Mouse (Mus musculus): ENCODE results near the gene Egr4. TPM values are rescaled to one million over a fixed set of nuclear protein-coding genes. Genes with fewer than 3 reads are reported as not detected.
A peak's percentile ranks its signal among the peaks of the same experiment; 100 is the strongest.

Gene Egr4
- polyA plus RNA-seq (2014; fragmentation: Nextera tagmentation; extraction: Ambion mirVana), result not detected in 2 replicates

DNA sequence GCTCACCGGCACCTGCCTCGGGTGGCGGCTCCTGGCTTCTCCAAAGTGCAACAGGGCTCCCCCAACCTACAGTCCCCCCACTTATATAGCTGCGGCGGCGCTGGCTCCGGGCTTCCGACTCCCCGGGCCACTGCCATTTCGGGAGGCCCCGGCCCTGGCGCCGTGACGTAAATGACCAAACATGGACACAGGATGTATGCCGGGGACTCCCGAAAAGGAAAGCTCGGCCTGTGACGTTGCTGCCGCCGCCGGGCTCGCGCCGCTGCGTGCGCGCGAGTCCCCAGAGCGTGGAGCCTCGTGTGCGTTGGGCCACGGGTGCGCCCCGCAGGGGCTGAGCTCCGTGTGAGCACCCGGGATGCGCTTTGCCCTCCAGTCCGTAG lies at the start of gene Egr4:
TSS of gene Egr4 (minus strand) at position 59 of the 380 bp plus-strand sequence.
- Histone ChIP-seq H3K36me3 (ENCODE audit: insufficient read depth) (no peaks in the 10 kb centered on the region), H3K4me3 (ENCODE audit: low read depth, low read length) (peak within 1 kb of the TSS; percentile 40), H3K4me2 (peak within 1 kb of the TSS; percentile 74), H3K9me3 (ENCODE audit: low read depth, low read length) (no peaks in the 10 kb centered on the region), H3K27ac (ENCODE audit: low read depth) (no peak within 1 kb of the TSS), H3K27me3 (ENCODE audit: insufficient read depth, low read length) (peaks cover 74% of the 10 kb centered on the region), H3K4me1 (ENCODE audit: insufficient read depth) (no peaks in the 10 kb centered on the region), H3K9ac (no peak within 1 kb of the TSS)
- DNase-seq (peak; percentile 69), ATAC-seq (ENCODE audit: insufficient read depth) (peak; percentile 77)
- TF ChIP-seq CTCF (IDR thresholded peaks at IDR 0.05; ENCODE audit: low read depth), result no peak
- under 1% methylated on average over 34 of the region's 38 CpGs for WGBS

DNA sequence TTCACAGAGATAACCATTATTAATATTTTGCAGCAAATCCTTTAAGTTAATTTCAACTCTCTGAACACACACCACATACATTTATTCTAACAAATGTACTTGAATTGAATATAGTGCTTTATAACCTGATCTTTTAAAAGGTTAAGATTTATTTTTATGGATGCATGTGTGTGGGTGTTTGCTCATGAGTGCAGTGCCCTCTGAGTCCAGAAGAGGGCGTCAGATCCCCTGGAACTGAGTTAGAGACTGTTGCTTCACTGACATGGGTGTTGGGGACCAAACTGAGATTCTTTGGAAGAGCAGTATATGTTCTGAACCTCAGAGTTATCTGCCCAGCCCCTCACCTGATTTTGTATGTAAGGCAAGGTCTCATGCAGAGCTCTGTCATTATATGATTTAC lies 49.0 kb upstream of the Egr4 start:
- no peaks in the 10 kb centered on the region for H3K9me3 ChIP-seq (ENCODE audit: low read depth, low read length)
- DNase-seq (no peak), ATAC-seq (ENCODE audit: insufficient read depth) (no peak)
- H3K9ac ChIP-seq, result no peak overlapping the region
- no peak overlapping the region for H3K4me3 ChIP-seq (ENCODE audit: low read depth, low read length)
- TF ChIP-seq CTCF (IDR thresholded peaks at IDR 0.05; ENCODE audit: low read depth), result no peak
- WGBS, result 17% methylated on average over 1 of the region's 1 CpGs
- H3K4me1 ChIP-seq (ENCODE audit: insufficient read depth), result no peaks in the 10 kb centered on the region
- H3K27ac ChIP-seq (ENCODE audit: low read depth), result no peak overlapping the region
- H3K36me3 ChIP-seq (ENCODE audit: insufficient read depth), result no peaks in the 10 kb centered on the region
- no peaks in the 10 kb centered on the region for H3K27me3 ChIP-seq (ENCODE audit: insufficient read depth, low read length)
- H3K4me2 ChIP-seq, result no peak overlapping the region

DNA sequence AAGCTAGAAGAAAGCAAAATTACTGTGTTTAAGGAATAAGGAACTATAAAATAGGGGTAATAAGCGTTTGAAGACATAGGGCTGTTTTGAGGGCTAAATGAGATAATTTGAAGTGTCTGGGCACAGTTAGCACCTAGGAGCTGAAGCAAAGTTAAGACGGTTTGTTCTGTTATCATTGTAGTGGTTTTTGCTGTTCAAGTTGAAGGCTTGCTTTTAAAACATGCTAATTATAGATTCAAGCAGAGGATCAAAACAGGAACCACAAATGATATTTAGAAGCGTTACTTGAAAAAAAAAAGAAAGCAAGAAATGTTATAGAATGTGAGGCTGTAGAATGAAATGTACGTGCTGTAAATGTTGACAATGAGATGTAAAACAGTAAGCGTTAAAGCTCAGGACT lies 34.3 kb upstream of the Egr4 start:
- 76% methylated on average over 5 of the region's 5 CpGs for WGBS
- Histone ChIP-seq H3K9me3 (ENCODE audit: low read depth, low read length) (no peaks in the 10 kb centered on the region), H3K4me2 (no peak overlapping the region), H3K27me3 (ENCODE audit: insufficient read depth, low read length) (no peaks in the 10 kb centered on the region), H3K4me3 (ENCODE audit: low read depth, low read length) (no peak overlapping the region), H3K9ac (no peak overlapping the region), H3K4me1 (ENCODE audit: insufficient read depth) (no peaks in the 10 kb centered on the region), H3K27ac (ENCODE audit: low read depth) (no peak overlapping the region), H3K36me3 (ENCODE audit: insufficient read depth) (no peaks in the 10 kb centered on the region)
- no peak for ATAC-seq (ENCODE audit: insufficient read depth)
- TF ChIP-seq CTCF (IDR thresholded peaks at IDR 0.05; ENCODE audit: low read depth), result no peak
- no peak for DNase-seq

DNA sequence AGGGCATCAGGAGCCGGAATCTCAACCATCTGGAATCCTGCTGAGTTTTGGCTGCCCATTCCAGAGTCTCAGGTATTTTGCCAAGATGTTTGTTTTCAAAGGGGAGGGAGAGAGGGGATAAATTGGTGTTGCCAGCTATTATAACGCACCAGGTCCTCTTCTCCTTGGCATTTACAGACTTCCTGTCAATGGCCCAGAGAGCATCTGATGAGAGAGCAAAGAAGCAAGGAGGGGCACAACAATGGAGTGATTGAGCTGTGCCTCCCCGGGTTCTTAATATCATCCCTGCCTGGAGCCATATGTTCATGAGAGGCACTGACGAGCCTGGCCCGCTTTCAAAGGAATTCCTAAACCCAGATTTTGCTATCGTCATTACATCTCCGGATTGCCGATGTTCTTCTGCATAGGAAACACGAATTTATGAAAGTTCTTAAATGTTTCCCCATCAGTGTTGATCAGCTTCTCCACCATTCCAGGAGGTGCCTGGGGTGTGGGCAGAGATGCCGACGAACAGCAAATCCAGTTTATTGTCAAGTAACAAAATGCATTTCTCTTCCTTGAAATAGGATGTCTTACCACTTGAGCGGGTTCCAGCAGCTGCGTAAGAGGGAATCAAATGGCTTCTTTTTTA lies 31.0 kb upstream of the Egr4 start:
- H3K4me2 ChIP-seq, result no peak overlapping the region
- no peak overlapping the region for H3K27ac ChIP-seq (ENCODE audit: low read depth)
- WGBS, result 72% methylated on average over 13 of the region's 13 CpGs
- no peaks in the 10 kb centered on the region for H3K36me3 ChIP-seq (ENCODE audit: insufficient read depth)
- no peak overlapping the region for H3K9ac ChIP-seq
- DNase-seq (no peak), ATAC-seq (ENCODE audit: insufficient read depth) (no peak)
- no peaks in the 10 kb centered on the region for H3K27me3 ChIP-seq (ENCODE audit: insufficient read depth, low read length)
- no peaks in the 10 kb centered on the region for H3K9me3 ChIP-seq (ENCODE audit: low read depth, low read length)
- no peak overlapping the region for H3K4me3 ChIP-seq (ENCODE audit: low read depth, low read length)
- H3K4me1 ChIP-seq (ENCODE audit: insufficient read depth), result no peaks in the 10 kb centered on the region
- no peak for TF ChIP-seq CTCF (IDR thresholded peaks at IDR 0.05; ENCODE audit: low read depth)

DNA sequence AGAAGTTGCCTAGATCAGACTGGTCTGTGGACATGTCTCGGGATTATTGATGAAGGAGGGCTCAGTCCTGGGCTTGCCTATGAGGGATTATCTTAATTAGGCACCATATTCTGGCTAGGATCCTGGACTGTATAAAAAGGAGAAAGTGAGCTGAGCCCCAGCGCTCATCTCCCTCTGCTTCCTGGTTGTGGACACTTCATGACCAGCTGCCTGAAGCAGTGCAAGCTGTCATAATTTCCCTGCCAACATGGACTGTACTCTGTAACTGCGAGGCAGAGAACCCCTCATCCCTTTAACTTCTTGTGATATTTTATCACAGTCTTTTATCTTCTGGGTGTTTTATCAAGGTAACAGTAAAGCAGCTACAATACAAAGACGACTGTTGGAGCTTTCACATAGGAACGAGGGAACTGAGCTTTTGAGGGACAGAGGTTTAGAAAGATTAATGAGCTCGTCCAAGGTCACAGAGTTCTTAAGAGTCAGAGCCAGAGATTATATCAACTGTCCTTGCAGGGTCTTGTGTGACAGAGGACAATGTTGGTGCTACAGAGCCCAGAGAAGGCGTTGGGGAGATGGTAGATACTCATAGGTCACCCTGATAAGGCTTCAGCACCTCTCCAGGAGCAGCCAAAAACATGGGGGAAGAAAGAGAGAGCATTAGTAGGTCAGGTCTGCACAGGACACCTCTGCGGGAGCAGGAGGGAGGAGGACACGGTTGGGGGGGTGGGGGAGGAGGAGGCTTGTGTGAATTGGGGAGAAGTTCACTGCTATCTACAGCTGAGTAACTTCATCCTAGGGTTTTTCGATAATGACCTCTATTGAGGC lies 30.2 kb upstream of the Egr4 start:
- no peak for ATAC-seq (ENCODE audit: insufficient read depth)
- Histone ChIP-seq H3K36me3 (ENCODE audit: insufficient read depth) (no peaks in the 10 kb centered on the region), H3K27ac (ENCODE audit: low read depth) (no peak overlapping the region), H3K9me3 (ENCODE audit: low read depth, low read length) (no peaks in the 10 kb centered on the region), H3K27me3 (ENCODE audit: insufficient read depth, low read length) (no peaks in the 10 kb centered on the region), H3K4me3 (ENCODE audit: low read depth, low read length) (no peak overlapping the region), H3K9ac (no peak overlapping the region), H3K4me1 (ENCODE audit: insufficient read depth) (no peaks in the 10 kb centered on the region), H3K4me2 (no peak overlapping the region)
- WGBS, result 63% methylated on average over 10 of the region's 10 CpGs
- no peak for TF ChIP-seq CTCF (IDR thresholded peaks at IDR 0.05; ENCODE audit: low read depth)
- no peak for DNase-seq

DNA sequence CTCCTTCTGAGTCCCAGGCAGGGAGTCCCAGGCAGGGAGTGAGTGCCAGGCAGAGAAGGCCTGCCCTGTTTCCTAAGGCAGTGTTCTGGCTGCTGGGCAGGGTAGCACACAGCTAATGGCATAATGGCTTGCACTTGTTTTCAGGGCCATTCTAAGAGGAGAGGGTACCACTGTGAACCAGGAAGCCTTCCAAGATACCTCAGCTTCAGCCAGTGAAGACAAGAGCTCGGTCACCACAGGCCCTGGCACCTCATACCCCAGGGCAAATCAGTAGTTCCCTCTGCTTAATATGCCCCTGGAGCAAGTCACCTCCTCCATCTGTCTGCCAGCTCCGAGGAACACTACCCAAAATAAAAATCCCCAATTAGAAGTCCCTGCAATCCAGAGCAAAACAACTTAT lies 9.4 kb upstream of the Egr4 start:
- ATAC-seq (ENCODE audit: insufficient read depth), result no peak
- WGBS, result 69% methylated on average over 2 of the region's 2 CpGs

DNA sequence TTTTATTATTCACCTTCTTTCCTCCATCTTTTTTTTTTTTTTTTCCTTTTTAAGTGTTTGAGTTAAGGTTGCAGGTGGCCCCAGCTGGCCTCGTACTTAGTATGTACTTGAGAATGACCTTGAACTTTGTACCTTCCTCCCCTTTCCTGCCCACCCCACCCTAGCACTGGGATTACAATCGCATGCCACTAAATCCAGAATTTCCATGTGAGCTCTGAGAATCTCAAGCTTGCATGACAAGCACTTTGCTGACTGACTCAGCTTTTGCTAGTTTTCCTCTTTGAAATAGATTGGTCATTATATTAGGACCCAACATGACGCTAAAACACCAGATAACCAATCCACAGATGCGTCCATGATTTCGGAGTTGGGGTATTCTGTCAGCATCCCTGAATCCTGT lies 8.6 kb upstream of the Egr4 start:
- Histone ChIP-seq H3K9ac (no peak overlapping the region), H3K27ac (ENCODE audit: low read depth) (no peak overlapping the region), H3K9me3 (ENCODE audit: low read depth, low read length) (no peaks in the 10 kb centered on the region), H3K4me2 (no peak overlapping the region), H3K27me3 (ENCODE audit: insufficient read depth, low read length) (no peaks in the 10 kb centered on the region), H3K36me3 (ENCODE audit: insufficient read depth) (no peaks in the 10 kb centered on the region), H3K4me1 (ENCODE audit: insufficient read depth) (no peaks in the 10 kb centered on the region), H3K4me3 (ENCODE audit: low read depth, low read length) (no peak overlapping the region)
- TF ChIP-seq CTCF (IDR thresholded peaks at IDR 0.05; ENCODE audit: low read depth), result no peak
- ATAC-seq (ENCODE audit: insufficient read depth) (no peak), DNase-seq (no peak)
- WGBS, result 72% methylated on average over 5 of the region's 5 CpGs

More for the DNA sequence above, 9.4 kb upstream of the Egr4 start:
- no peak for DNase-seq
- Histone ChIP-seq H3K27ac (ENCODE audit: low read depth) (no peak overlapping the region), H3K4me2 (no peak overlapping the region), H3K36me3 (ENCODE audit: insufficient read depth) (no peaks in the 10 kb centered on the region), H3K4me1 (ENCODE audit: insufficient read depth) (no peaks in the 10 kb centered on the region), H3K4me3 (ENCODE audit: low read depth, low read length) (no peak overlapping the region), H3K9me3 (ENCODE audit: low read depth, low read length) (no peaks in the 10 kb centered on the region), H3K27me3 (ENCODE audit: insufficient read depth, low read length) (no peaks in the 10 kb centered on the region), H3K9ac (no peak overlapping the region)
- no peak for TF ChIP-seq CTCF (IDR thresholded peaks at IDR 0.05; ENCODE audit: low read depth)

Data from lung, embryonic 14.5 days (tissue).